Mouse (Mus musculus): ENCODE data around the gene Mrs2. TPM values are rescaled to one million over a fixed set of nuclear protein-coding genes. Genes with fewer than 3 reads are reported as not detected.
"Not testable (repeated sequence)": the region's sequence is repeated elsewhere in the genome, so short reads cannot be mapped to it uniquely, and the experiment has no call there.

Gene Mrs2
- total RNA-seq, 1 experiment from 2014 or later: 21.8 TPM

- no peak for ATAC-seq (replicated peaks; ENCODE audit: insufficient number of reproducible peaks, low FRiP score, low TSS enrichment, poor library complexity, severe bottlenecking)
These were observed 31.8 kb downstream of the Mrs2 start for GRCm38 (mm10) chr13:24988391-24988790.

GRCm38 (mm10) chr13:24985435-24985834, 34.7 kb downstream of the Mrs2 start:
- ATAC-seq (replicated peaks; ENCODE audit: insufficient number of reproducible peaks, low FRiP score, low TSS enrichment, poor library complexity, severe bottlenecking): no peak

DNA sequence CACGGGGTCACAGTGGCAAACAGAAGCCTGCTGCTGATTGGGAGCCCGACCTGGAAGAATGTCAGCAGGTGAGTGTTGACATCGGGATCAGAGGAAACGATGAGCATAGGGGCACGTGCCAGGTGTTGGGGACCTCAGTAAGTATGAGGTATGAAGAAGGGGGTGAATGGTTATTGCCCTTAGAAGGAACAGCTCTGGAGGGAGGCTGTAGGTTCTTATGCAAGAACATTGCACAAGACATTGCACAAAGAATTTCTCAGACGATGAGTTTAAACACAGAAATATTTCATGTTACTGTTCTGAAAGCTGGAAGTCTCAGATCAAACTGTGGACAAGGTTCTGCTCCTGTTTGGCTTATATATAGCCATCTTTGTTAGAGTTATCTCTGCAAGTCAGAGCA, 39.1 kb downstream of the Mrs2 start:
- ATAC-seq (replicated peaks; ENCODE audit: insufficient number of reproducible peaks, low FRiP score, low TSS enrichment, poor library complexity, severe bottlenecking): no peak

GRCm38 (mm10) chr13:24977820-24978342, 42.3 kb downstream of the Mrs2 start:
- ATAC-seq (replicated peaks; ENCODE audit: insufficient number of reproducible peaks, low FRiP score, low TSS enrichment, poor library complexity, severe bottlenecking): no peak

- no peak for ATAC-seq (replicated peaks; ENCODE audit: insufficient number of reproducible peaks, low FRiP score, low TSS enrichment, poor library complexity, severe bottlenecking)
These were observed 43.8 kb downstream of the Mrs2 start for GRCm38 (mm10) chr13:24976384-24976783.

- not testable (repeated sequence) for ATAC-seq (replicated peaks; ENCODE audit: insufficient number of reproducible peaks, low FRiP score, low TSS enrichment, poor library complexity, severe bottlenecking)
These were observed 48.4 kb downstream of the Mrs2 start for GRCm38 (mm10) chr13:24971776-24972175.

GRCm38 (mm10) chr13:24965846-24966201, 54.4 kb downstream of the Mrs2 start:
- ATAC-seq (replicated peaks; ENCODE audit: insufficient number of reproducible peaks, low FRiP score, low TSS enrichment, poor library complexity, severe bottlenecking): 0 out of 2 replicates have a peak, but pooled peaks have one; percentile 36

DNA sequence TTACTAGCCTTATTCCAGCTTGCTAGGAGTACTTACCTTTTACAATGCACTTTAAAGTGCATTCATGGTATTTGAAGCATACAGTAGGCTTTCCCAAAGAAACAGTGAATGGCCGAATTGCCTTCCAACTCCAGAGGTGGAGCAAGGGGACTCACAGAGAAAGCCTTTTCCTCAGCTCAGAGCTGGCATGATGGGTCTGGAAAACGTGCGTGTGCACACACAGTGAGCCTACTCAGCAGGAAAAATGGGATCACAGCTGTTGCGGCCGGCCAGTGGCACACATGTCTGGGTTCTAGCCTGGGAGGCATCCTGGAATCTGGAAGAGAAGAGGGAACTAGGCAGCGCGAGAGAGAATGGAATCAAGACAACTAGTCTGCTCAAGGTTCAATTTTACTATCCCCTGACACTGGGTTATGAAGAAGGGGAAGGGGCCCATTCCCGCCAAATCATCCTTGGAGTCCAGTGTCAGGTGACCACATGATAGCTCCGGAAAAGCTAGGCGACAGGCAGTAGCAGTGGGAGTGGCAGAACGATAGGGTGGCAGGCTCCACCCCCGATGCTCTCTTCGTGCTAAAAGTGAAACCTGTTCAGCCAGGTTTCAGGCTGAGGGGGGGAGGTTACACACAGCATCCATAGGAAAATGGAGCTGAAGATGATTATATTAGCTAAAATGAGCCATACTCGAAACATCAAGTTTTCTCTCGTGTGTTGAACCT, 54.9 kb downstream of the Mrs2 start:
- no peak for ATAC-seq (replicated peaks; ENCODE audit: insufficient number of reproducible peaks, low FRiP score, low TSS enrichment, poor library complexity, severe bottlenecking)

- ATAC-seq (replicated peaks; ENCODE audit: insufficient number of reproducible peaks, low FRiP score, low TSS enrichment, poor library complexity, severe bottlenecking): no peak
These were observed 58.1 kb downstream of the Mrs2 start for GRCm38 (mm10) chr13:24962119-24962518.

DNA sequence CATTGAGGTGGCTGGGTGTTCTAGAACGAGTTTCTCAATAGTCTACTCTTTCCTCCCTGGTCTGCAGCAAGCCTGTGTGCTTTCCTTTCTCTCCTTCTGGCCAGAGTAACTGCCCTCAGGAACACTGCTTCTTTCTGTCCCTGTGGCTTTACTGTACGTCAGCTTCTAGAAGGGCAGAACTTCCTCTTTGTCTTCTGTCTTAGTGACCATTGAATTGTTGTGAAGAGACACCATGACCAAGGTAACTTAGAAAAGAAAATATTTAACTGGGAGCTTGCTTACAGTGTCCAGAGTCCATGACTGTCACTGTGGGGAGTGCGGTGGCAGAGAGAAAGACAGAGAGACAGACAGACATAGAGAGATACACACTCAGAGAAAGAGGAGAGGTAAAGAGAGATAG, 60.1 kb downstream of the Mrs2 start:
- no peak for ATAC-seq (replicated peaks; ENCODE audit: insufficient number of reproducible peaks, low FRiP score, low TSS enrichment, poor library complexity, severe bottlenecking)

DNA sequence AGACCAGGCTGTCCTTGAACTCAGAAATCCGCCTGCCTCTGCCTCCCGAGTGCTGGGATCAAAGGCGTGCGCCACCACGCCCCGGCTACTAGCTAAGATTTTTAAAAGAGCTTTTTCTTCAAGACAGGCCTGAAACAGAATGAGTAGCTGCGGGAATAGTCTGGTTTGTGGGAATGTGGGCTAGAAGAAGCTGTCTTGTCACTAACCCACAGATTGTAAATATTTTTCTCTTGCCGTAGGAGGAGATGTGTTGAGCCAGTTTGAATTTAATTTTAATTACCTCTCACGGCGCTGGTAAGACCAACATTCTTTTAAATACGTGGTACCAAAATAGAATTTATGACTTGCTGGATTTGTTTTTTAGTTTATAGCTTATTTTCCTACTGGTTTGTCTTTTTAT, 61.5 kb downstream of the Mrs2 start:
- ATAC-seq (replicated peaks; ENCODE audit: insufficient number of reproducible peaks, low FRiP score, low TSS enrichment, poor library complexity, severe bottlenecking): no peak

DNA sequence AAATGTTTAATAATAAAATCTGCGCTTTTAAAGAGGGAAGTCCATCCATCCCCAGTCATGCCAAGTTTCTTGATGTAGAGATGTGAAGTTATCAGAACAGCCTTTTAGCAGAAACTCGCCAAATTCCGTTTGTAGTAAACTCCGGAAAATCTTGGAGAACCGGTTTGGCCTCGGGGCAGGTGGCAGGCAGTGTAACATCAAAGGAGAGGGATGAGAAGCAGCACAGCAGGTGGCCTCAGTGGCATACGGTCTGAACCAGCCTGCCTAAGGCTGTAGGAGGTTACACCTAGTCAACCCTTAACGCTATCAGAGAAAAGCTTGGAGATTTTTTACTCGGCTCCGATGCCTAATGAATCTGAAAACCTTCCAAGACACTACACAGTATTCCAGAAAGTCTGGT, 64.7 kb downstream of the Mrs2 start:
- no peak for ATAC-seq (replicated peaks; ENCODE audit: insufficient number of reproducible peaks, low FRiP score, low TSS enrichment, poor library complexity, severe bottlenecking)

GRCm38 (mm10) chr13:24955091-24955490, 65.1 kb downstream of the Mrs2 start:
- no peak for ATAC-seq (replicated peaks; ENCODE audit: insufficient number of reproducible peaks, low FRiP score, low TSS enrichment, poor library complexity, severe bottlenecking)

DNA sequence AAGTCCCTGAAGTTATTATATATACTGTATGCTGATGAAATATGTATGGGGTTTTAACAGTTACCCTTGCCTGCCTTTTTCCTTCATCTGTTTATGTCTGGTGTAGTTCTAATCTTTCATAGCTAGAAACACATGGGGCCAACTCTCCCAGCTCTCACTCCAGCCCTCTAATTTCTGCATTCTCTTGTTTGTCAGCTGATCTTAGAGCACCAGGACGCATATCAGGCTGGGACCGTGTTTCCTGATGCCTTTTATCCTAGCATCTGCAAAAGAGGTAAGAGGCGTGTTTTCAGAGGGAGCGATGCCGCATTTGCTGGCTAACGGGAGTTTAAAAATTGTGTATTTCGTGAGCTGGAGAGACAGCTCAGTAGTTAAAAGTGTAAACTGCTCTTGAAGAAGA, 67.5 kb downstream of the Mrs2 start:
- ATAC-seq (replicated peaks; ENCODE audit: insufficient number of reproducible peaks, low FRiP score, low TSS enrichment, poor library complexity, severe bottlenecking): no peak

GRCm38 (mm10) chr13:24948870-24949269, 71.3 kb downstream of the Mrs2 start:
- ATAC-seq (replicated peaks; ENCODE audit: insufficient number of reproducible peaks, low FRiP score, low TSS enrichment, poor library complexity, severe bottlenecking): no peak

GRCm38 (mm10) chr13:24947158-24947557, 73.0 kb downstream of the Mrs2 start:
- no peak for ATAC-seq (replicated peaks; ENCODE audit: insufficient number of reproducible peaks, low FRiP score, low TSS enrichment, poor library complexity, severe bottlenecking)

GRCm38 (mm10) chr13:24945567-24945966, 74.6 kb downstream of the Mrs2 start:
- no peak for ATAC-seq (replicated peaks; ENCODE audit: insufficient number of reproducible peaks, low FRiP score, low TSS enrichment, poor library complexity, severe bottlenecking)

DNA sequence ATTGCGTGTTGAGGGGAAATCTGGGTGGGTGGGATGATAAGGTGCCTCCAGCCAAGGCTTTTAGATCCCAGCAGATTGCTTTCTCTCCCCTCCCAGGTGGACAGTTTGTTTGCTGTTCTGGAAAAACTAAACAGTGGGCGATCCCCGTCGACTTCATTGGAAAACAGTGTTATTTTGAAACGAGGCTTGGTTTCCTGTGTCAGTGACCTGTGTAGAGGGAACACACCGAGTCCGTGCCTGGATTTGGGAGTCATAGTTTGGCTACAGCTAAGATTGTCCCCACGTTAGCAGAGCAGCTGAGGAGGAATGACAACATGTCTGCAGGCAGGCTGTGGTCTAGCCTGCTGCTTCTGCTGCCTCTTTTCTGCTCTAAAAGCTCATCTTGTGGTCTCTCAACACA, 76.9 kb downstream of the Mrs2 start:
- ATAC-seq (replicated peaks; ENCODE audit: insufficient number of reproducible peaks, low FRiP score, low TSS enrichment, poor library complexity, severe bottlenecking): no peak

- no peak for ATAC-seq (replicated peaks; ENCODE audit: insufficient number of reproducible peaks, low FRiP score, low TSS enrichment, poor library complexity, severe bottlenecking)
These were observed 77.5 kb downstream of the Mrs2 start, which contains the start of gene Gpld1 for GRCm38 (mm10) chr13:24942512-24943282. Gpld1 (plus strand) TSS chr13:24943152.

GRCm38 (mm10) chr13:24939472-24939871, 80.7 kb downstream of the Mrs2 start:
- no peak for ATAC-seq (replicated peaks; ENCODE audit: insufficient number of reproducible peaks, low FRiP score, low TSS enrichment, poor library complexity, severe bottlenecking)

Measured in monocyte, adult 5-6 weeks (primary cell).